ENCODE assay signal across 17 mouse cellular contexts in genomic region chr14:48022271-48022670, GRCm38 (mm10).
"Had no signal": no experiment of that assay in that cellular context is flagged by ENCODE, and none has a peak within 500 bp of the region (broad histone marks: within the 10 kb centered on the region; RNA-seq: fewer than 3 reads in every experiment).

No protein-coding gene starts in this region.

- H3K9ac ChIP-seq: liver, embryonic 14.5 days; lung, embryonic 15.5 days; midbrain, embryonic 12.5 days; midbrain, embryonic 15.5 days; neural tube, embryonic 13.5 days; stomach, embryonic 15.5 days had no signal

- H3K9me3 ChIP-seq: lung, embryonic 15.5 days; midbrain, embryonic 15.5 days; stomach, embryonic 15.5 days had no signal

- H3K4me1 ChIP-seq: lung, embryonic 15.5 days; megakaryocyte, embryonic 14.5 days; midbrain, embryonic 12.5 days; midbrain, embryonic 15.5 days; neural tube, embryonic 13.5 days; stomach, embryonic 15.5 days had no signal

- DNase-seq: lung, adult 2 months; lung, postnatal 14 days; lung, postnatal 36 days; right cerebral cortex, postnatal 14 days; thymus, adult 2 months; thymus, postnatal 25 days; thymus, postnatal 4 days had no signal

- H3K27ac ChIP-seq: liver, embryonic 14.5 days; lung, embryonic 15.5 days; macrophage; midbrain, embryonic 12.5 days; midbrain, embryonic 15.5 days; neural tube, embryonic 13.5 days; stomach, embryonic 15.5 days; stomach, postnatal 0 days had no signal

- H3K4me3 ChIP-seq: lung, embryonic 15.5 days; megakaryocyte, embryonic 14.5 days; midbrain, embryonic 12.5 days; midbrain, embryonic 15.5 days; neural tube, embryonic 13.5 days; stomach, embryonic 15.5 days had no signal

- ATAC-seq: lung, postnatal 0 days; midbrain, embryonic 15.5 days had no signal

- H3K4me2 ChIP-seq: lung, embryonic 15.5 days; midbrain, embryonic 12.5 days; midbrain, embryonic 15.5 days; neural tube, embryonic 13.5 days; stomach, embryonic 15.5 days had no signal

- H3K36me3 ChIP-seq: lung, embryonic 15.5 days; midbrain, embryonic 12.5 days; midbrain, embryonic 15.5 days; neural tube, embryonic 13.5 days; stomach, embryonic 15.5 days had no signal

- H3K27me3 ChIP-seq: lung, embryonic 15.5 days; megakaryocyte, embryonic 14.5 days; midbrain, embryonic 12.5 days; midbrain, embryonic 15.5 days; neural tube, embryonic 13.5 days; stomach, embryonic 15.5 days had no signal
